Mouse (Mus musculus) frontal cortex, postnatal 25 days (tissue): Measurements from ENCODE around the gene Sertad2.

ENCODE experiments used
- DNase-seq, 2 experiments: peaks; one replicate each; pipeline ENCODE4 v3.0.0; 2022; ENCODE audit warnings: low spot score in 2 of 2

Gene Sertad2

GRCm38 (mm10) chr11:20542739-20543452 lies at the start of gene Sertad2:
TSS of gene Sertad2 (plus strand) at chr11:20543253.
- peak; percentile 98 to 99 for DNase-seq

GRCm38 (mm10) chr11:20493922-20494626 lies 49.0 kb upstream of the Sertad2 start:
- no peak for DNase-seq

GRCm38 (mm10) chr11:20500516-20500915 lies 42.5 kb upstream of the Sertad2 start:
- DNase-seq: no peak

- no peak for DNase-seq
Measured at GRCm38 (mm10) chr11:20501160-20501955, 41.7 kb upstream of the Sertad2 start.

GRCm38 (mm10) chr11:20513574-20513973 lies 29.5 kb upstream of the Sertad2 start:
- no peak for DNase-seq

- DNase-seq: no peak
Measured at GRCm38 (mm10) chr11:20514757-20515156, 28.3 kb upstream of the Sertad2 start.

- no peak for DNase-seq
Measured at GRCm38 (mm10) chr11:20521321-20521720, 21.7 kb upstream of the Sertad2 start.

GRCm38 (mm10) chr11:20522750-20523149 lies 20.3 kb upstream of the Sertad2 start:
- DNase-seq: no peak

- DNase-seq: no peak
Measured at GRCm38 (mm10) chr11:20524435-20524834, 18.6 kb upstream of the Sertad2 start.

GRCm38 (mm10) chr11:20525909-20526308 lies 17.1 kb upstream of the Sertad2 start:
- DNase-seq: no peak

GRCm38 (mm10) chr11:20527901-20528300 lies 15.2 kb upstream of the Sertad2 start:
- no peak for DNase-seq

GRCm38 (mm10) chr11:20531682-20531991 lies 11.4 kb upstream of the Sertad2 start:
- no peak for DNase-seq

GRCm38 (mm10) chr11:20531992-20532881 lies 10.8 kb upstream of the Sertad2 start:
- peak in 1 of 2 experiments; percentile 20 for DNase-seq

GRCm38 (mm10) chr11:20533231-20533630 lies 9.8 kb upstream of the Sertad2 start:
- DNase-seq: no peak

GRCm38 (mm10) chr11:20537221-20537620 lies 5.8 kb upstream of the Sertad2 start:
- DNase-seq: no peak

GRCm38 (mm10) chr11:20538496-20538895 lies 4.6 kb upstream of the Sertad2 start:
- DNase-seq: no peak

- no peak for DNase-seq
Measured at GRCm38 (mm10) chr11:20541280-20541679, 1.8 kb upstream of the Sertad2 start.

GRCm38 (mm10) chr11:20541995-20542637 lies 937 bp upstream of the Sertad2 start:
- peak in 1 of 2 experiments; percentile 46 for DNase-seq

- no peak for DNase-seq
Measured at GRCm38 (mm10) chr11:20543453-20544120, 534 bp downstream of the Sertad2 start.

- no peak for DNase-seq
Measured at GRCm38 (mm10) chr11:20544376-20544775, 1.3 kb downstream of the Sertad2 start.
